Mouse (Mus musculus) neural tube, embryonic 14.5 days (tissue): Measurements from ENCODE around the gene Gid4. TPM values are rescaled to one million over a fixed set of nuclear protein-coding genes. Genes with fewer than 3 reads are reported as not detected.
"Not testable (repeated sequence)": the region's sequence is repeated elsewhere in the genome, so short reads cannot be mapped to it uniquely, and the experiment has no call there.

Source experiments
- ATAC-seq: fragments of 200-750 bp; cut with Nextera tagmentation; 2 replicates; pipeline ENCODE4 v1.8.0; 2017; ENCODE audit warnings: low read depth, mild to moderate bottlenecking, moderate TSS enrichment, moderate library complexity
- H3K27ac ChIP-seq: fragments of 300-500 bp; sonication (generic); 2 replicates; pipeline ENCODE4 v1.5.1; 2014; ENCODE audit warnings: low read depth, mild to moderate bottlenecking, control low read depth, low read length, moderate library complexity, mixed read lengths
- H3K27me3 ChIP-seq: fragments of 300-500 bp; sonication (generic); 2 replicates; pipeline ENCODE4 v1.6.1; 2014; ENCODE audit warnings: low read length; ENCODE audit not compliant: control insufficient read depth, insufficient read depth
- H3K36me3 ChIP-seq: fragments of 300-500 bp; sonication (generic); 2 replicates; pipeline ENCODE4 v1.6.1; 2014; ENCODE audit warnings: low read length, mixed read lengths; ENCODE audit not compliant: control insufficient read depth, insufficient read depth
- H3K4me1 ChIP-seq: fragments of 300-500 bp; sonication (generic); 2 replicates; pipeline ENCODE4 v1.6.1; 2014; ENCODE audit warnings: low read length; ENCODE audit not compliant: control insufficient read depth, insufficient read depth
- H3K4me2 ChIP-seq: fragments of 300-500 bp; sonication (generic); 2 replicates; pipeline ENCODE4 v1.6.1; 2014; ENCODE audit warnings: mild to moderate bottlenecking, low read depth, low read length, control low read depth
- H3K4me3 ChIP-seq: fragments of 300-500 bp; sonication (generic); 2 replicates; pipeline ENCODE4 v1.5.1; 2014; ENCODE audit warnings: low read depth, low read length, control low read depth, mixed read lengths
- H3K9ac ChIP-seq: fragments of 300-500 bp; sonication (generic); replicated peaks from 2 replicates; pipeline ENCODE4 v1.6.1; 2014; ENCODE audit warnings: low read depth, mild to moderate bottlenecking, control low read depth, low read length, mixed read lengths
- H3K9me3 ChIP-seq: fragments of 300-500 bp; sonication (generic); 2 replicates; pipeline ENCODE4 v1.6.1; 2016; ENCODE audit warnings: low read length; ENCODE audit not compliant: control insufficient read depth
- WGBS: fragments of 180-500 bp; shearing (Covaris S2); extraction: QIAGEN DNeasy Blood & Tissue Kit; methylation state at CpG from one replicate; pipeline ENCODE4 v1.1.7; 2014; 5-methylcytosine and 5-hydroxymethylcytosine counted together
- polyA plus RNA-seq: library from polyadenylated mRNA; unstranded; fragments of >200 nt; fragmentation: Nextera tagmentation; extraction: Ambion mirVana; gene quantifications from 2 replicates; pipeline ENCODE4 v1.2.1, GENCODE M21; 2014

The Gid4 gene
- polyA plus RNA-seq, 1 experiment from 2014 or later = 26.6 TPM

GRCm38 (mm10) chr11:60418473-60418803 lies 1.5 kb downstream of the Gid4 start:
- Histone ChIP-seq H3K4me2 (peak overlapping the region; percentile 94), H3K9ac (peak overlapping the region; percentile 83), H3K4me1 (peaks cover 18% of the 10 kb centered on the region), H3K27me3 (no peaks in the 10 kb centered on the region), H3K27ac (0 out of 2 replicates have a peak overlapping the region, but pooled peaks have one; percentile 6), H3K9me3 (no peaks in the 10 kb centered on the region), H3K4me3 (peak overlapping the region; percentile 85), H3K36me3 (no peaks in the 10 kb centered on the region)
- ATAC-seq = no peak
- 31% methylated on average over 6 of the region's 6 CpGs for WGBS

GRCm38 (mm10) chr11:60422046-60422668 lies 5.2 kb downstream of the Gid4 start:
- Histone ChIP-seq H3K27ac (no peak overlapping the region), H3K36me3 (peaks cover 5% of the 10 kb centered on the region; the same call in 1 of the 2 replicates), H3K4me3 (no peak overlapping the region), H3K4me1 (peaks cover 11% of the 10 kb centered on the region), H3K9ac (no peak overlapping the region), H3K27me3 (no peaks in the 10 kb centered on the region), H3K9me3 (no peaks in the 10 kb centered on the region), H3K4me2 (no peak overlapping the region)
- no peak for ATAC-seq
- 70% methylated on average over 5 of the region's 6 CpGs for WGBS

- Histone ChIP-seq H3K27ac (no peak overlapping the region), H3K4me1 (peaks cover 11% of the 10 kb centered on the region), H3K36me3 (peaks cover 10% of the 10 kb centered on the region; the same call in 1 of the 2 replicates), H3K4me2 (no peak overlapping the region), H3K4me3 (no peak overlapping the region), H3K9me3 (no peaks in the 10 kb centered on the region), H3K9ac (no peak overlapping the region), H3K27me3 (no peaks in the 10 kb centered on the region)
- WGBS = 38% methylated on average over 1 of the region's 1 CpGs
- ATAC-seq = no peak
Observed at GRCm38 (mm10) chr11:60423006-60423405, 6.1 kb downstream of the Gid4 start.

- Histone ChIP-seq H3K9ac (no peak overlapping the region), H3K4me3 (no peak overlapping the region), H3K4me2 (no peak overlapping the region), H3K27me3 (no peaks in the 10 kb centered on the region), H3K36me3 (peaks cover 10% of the 10 kb centered on the region; the same call in 1 of the 2 replicates), H3K9me3 (no peaks in the 10 kb centered on the region), H3K4me1 (no peaks in the 10 kb centered on the region), H3K27ac (no peak overlapping the region)
- WGBS = 90% methylated on average over 1 of the region's 1 CpGs
- ATAC-seq = no peak
Observed at GRCm38 (mm10) chr11:60426417-60426816, 9.5 kb downstream of the Gid4 start.

GRCm38 (mm10) chr11:60427628-60428027 lies 10.7 kb downstream of the Gid4 start:
- no peaks in the 10 kb centered on the region for H3K27me3 ChIP-seq
- H3K9me3 ChIP-seq = no peaks in the 10 kb centered on the region
- no peak overlapping the region for H3K4me2 ChIP-seq
- 93% methylated on average over 3 of the region's 3 CpGs for WGBS
- no peak overlapping the region for H3K4me3 ChIP-seq
- no peak for ATAC-seq
- no peak overlapping the region for H3K27ac ChIP-seq
- no peaks in the 10 kb centered on the region for H3K4me1 ChIP-seq
- H3K36me3 ChIP-seq = peaks cover 18% of the 10 kb centered on the region; the same call in 1 of the 2 replicates
- no peak overlapping the region for H3K9ac ChIP-seq

GRCm38 (mm10) chr11:60433501-60433900 lies 16.6 kb downstream of the Gid4 start:
- no peak for ATAC-seq
- no peaks in the 10 kb centered on the region for H3K4me1 ChIP-seq
- H3K9me3 ChIP-seq = no peaks in the 10 kb centered on the region
- no peak overlapping the region for H3K4me3 ChIP-seq
- peaks cover 22% of the 10 kb centered on the region for H3K36me3 ChIP-seq
- no peak overlapping the region for H3K27ac ChIP-seq
- no peak overlapping the region for H3K9ac ChIP-seq
- H3K4me2 ChIP-seq = no peak overlapping the region
- H3K27me3 ChIP-seq = no peaks in the 10 kb centered on the region

GRCm38 (mm10) chr11:60435133-60435532 lies 18.2 kb downstream of the Gid4 start:
- Histone ChIP-seq H3K9me3 (no peaks in the 10 kb centered on the region), H3K27me3 (no peaks in the 10 kb centered on the region), H3K4me1 (no peaks in the 10 kb centered on the region), H3K36me3 (peaks cover 26% of the 10 kb centered on the region), H3K9ac (no peak overlapping the region), H3K27ac (no peak overlapping the region), H3K4me3 (no peak overlapping the region), H3K4me2 (no peak overlapping the region)
- no peak for ATAC-seq
- 97% methylated on average over 1 of the region's 1 CpGs for WGBS

GRCm38 (mm10) chr11:60436618-60437017 lies 19.7 kb downstream of the Gid4 start:
- H3K4me1 ChIP-seq = no peaks in the 10 kb centered on the region
- H3K9me3 ChIP-seq = no peaks in the 10 kb centered on the region
- H3K27me3 ChIP-seq = no peaks in the 10 kb centered on the region
- H3K27ac ChIP-seq = no peak overlapping the region
- no peak overlapping the region for H3K9ac ChIP-seq
- 96% methylated on average over 3 of the region's 3 CpGs for WGBS
- no peak overlapping the region for H3K4me2 ChIP-seq
- H3K36me3 ChIP-seq = peaks cover 34% of the 10 kb centered on the region
- H3K4me3 ChIP-seq = no peak overlapping the region
- no peak for ATAC-seq

GRCm38 (mm10) chr11:60439621-60440020 lies 22.7 kb downstream of the Gid4 start:
- H3K27me3 ChIP-seq, H3K4me3 ChIP-seq, H3K9me3 ChIP-seq, H3K4me2 ChIP-seq, H3K9ac ChIP-seq, H3K4me1 ChIP-seq, H3K27ac ChIP-seq, ATAC-seq: not testable (repeated sequence)
- WGBS = 21% methylated on average over 1 of the region's 1 CpGs
- peaks cover 43% of the 10 kb centered on the region for H3K36me3 ChIP-seq
